Mouse (Mus musculus): ENCODE results near the gene Grin2a.

The Grin2a gene

DNA sequence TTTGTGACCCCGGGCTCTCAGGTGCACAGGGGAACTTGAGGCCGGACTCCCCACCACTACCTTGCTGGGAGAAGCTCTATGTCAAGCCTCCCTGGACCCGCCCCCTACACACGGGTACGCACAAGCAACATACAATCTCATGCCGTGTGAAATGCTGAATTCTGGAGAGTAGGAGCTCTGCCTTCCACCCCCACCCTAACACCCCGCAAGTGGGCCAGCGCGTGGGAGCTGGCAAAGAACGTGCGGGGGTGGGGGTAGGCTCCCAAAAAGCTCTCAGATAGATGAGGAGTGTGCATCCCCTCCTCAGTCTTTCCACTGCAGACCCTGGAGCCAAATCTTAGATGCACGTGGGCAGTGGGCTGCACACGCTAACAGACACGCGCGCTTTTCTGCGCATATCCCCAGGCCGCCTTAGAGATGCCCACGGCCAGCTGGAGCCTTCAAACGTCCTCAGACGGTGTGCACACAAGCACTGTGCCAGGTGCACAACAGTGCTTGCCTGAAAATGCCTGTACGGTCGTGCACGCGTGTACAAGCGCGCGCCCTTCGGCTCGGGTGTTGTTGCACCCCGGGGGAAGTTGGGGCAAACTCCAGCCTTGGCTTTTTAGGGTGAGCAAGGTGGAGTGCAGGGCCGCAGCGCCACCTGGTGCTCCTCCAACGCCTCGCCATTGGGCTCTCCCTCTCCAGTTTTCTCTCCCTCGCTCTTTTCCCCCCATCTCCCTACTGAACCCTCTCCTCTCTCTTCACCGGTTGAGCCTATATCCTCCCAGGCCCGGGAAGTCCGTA, 1.9 kb downstream of the Grin2a start:
- H3K36me3 ChIP-seq (ENCODE audit: control insufficient read depth, insufficient read depth, low read length, poor library complexity, severe bottlenecking), result no peaks in the 10 kb centered on the region
- no peak for DNase-seq (ENCODE audit: low read depth, low spot score)

DNA sequence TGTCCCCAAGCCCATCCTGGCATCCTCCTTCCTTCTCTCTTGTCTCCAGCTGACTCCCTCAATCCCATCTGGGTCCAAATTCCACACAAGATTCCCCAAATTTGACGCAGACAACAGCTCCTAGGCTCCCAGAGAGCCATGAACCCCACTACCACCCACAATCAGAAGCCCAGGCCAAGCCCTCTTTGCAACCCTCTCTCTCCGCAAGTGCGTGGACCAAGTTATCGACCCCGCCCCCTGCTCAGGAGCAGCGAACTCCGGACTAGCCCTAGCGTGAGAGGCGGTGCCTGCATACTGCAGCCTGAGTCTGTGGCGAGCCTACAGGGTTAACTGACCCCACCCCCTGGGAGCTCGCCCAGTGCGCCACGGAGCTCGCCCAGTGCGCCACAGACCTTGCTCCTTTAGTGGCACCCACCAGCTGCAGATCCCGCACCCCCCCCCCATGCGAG, 2.6 kb downstream of the Grin2a start:
- Histone ChIP-seq H3K27me3 (ENCODE audit: control insufficient read depth, insufficient read depth, low read length, poor library complexity, severe bottlenecking) (no peaks in the 10 kb centered on the region), H3K36me3 (ENCODE audit: control insufficient read depth, insufficient read depth, low read length, poor library complexity, severe bottlenecking) (no peaks in the 10 kb centered on the region)
- DNase-seq (ENCODE audit: low read depth, low spot score), result no peak

More for the DNA sequence above, 1.9 kb downstream of the Grin2a start:
- H3K27me3 ChIP-seq (ENCODE audit: control insufficient read depth, insufficient read depth, low read length, poor library complexity, severe bottlenecking), result no peaks in the 10 kb centered on the region

DNA sequence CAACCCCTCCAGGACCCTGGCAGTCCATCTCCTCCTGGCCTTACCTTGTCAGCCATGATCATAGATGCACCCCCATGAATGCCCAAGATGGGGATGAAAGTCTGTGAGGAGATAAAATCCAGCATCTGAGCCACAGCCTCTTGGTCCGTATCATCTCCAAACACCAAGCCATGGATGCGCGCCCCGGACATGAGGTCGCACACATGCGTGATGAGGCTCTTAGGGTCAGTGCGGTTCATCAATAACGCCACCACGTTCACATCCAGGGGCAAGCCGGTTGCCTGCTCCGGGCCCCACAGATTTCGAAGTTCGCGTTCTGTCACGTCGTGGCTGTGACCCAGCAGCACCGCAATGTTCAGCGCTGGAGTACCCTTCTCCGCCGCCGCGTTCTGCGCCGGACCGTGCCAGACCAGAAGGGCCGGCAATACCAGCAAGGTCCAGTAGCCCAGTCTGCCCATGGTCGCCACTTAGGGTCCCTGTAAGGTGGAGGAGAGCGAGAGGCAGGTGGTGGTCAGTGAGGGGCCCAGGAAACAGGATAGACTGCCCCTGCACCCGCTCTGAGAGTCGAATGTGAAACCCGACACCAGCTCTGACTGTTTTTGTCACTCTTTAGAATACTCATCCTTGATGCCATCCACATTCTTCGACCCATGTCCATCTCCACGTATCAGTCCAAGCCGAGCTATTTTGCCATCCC, 3.1 kb downstream of the Grin2a start:
- DNase-seq (ENCODE audit: low read depth, low spot score), result no peak
- Histone ChIP-seq H3K27me3 (ENCODE audit: control insufficient read depth, insufficient read depth, low read length, poor library complexity, severe bottlenecking) (no peaks in the 10 kb centered on the region), H3K36me3 (ENCODE audit: control insufficient read depth, insufficient read depth, low read length, poor library complexity, severe bottlenecking) (no peaks in the 10 kb centered on the region)

DNA sequence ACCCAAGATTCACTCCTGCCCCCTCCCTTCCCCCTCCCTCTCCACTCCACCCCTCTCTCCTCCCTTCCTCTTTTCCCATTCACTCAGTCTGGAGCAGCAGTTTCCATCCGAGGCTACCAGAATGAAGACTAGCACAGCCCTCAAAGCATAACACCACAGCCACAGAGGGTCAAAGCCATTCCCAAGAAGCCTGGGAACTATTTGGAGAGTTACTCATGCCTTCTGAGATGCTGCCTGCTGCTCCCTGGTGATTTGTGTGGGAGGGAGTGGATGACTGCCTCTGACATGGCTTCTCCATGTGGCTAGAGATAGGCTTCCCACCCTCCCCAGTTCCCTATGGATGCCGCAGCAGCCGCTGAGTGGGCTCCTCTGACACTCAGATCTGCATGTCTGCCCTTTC, 10.3 kb downstream of the Grin2a start:
- no peak for DNase-seq (ENCODE audit: low read depth, low spot score)
- Histone ChIP-seq H3K36me3 (ENCODE audit: control insufficient read depth, insufficient read depth, low read length, poor library complexity, severe bottlenecking) (no peaks in the 10 kb centered on the region), H3K27me3 (ENCODE audit: control insufficient read depth, insufficient read depth, low read length, poor library complexity, severe bottlenecking) (no peaks in the 10 kb centered on the region)

DNA sequence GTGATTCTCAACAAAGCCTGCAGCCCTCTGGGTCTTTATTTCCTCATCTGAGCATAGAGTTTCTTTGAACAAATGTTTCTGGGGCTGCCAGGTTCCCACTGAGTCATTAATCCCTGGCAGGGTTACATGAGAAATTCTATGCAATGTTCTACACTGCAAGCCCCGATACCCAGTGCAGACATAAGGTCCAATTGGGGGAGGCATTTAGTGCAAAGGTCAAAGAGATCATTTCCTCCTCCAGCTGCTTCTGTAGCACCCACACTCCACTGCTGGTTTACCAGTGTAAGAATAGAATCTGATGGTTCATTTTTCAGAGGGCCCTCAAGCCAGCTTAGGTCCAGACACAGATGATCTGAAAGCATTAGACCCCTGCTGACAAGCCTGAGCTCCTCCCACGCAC, 14.7 kb downstream of the Grin2a start:
- H3K36me3 ChIP-seq (ENCODE audit: control insufficient read depth, insufficient read depth, low read length, poor library complexity, severe bottlenecking), result no peaks in the 10 kb centered on the region
- no peaks in the 10 kb centered on the region for H3K27me3 ChIP-seq (ENCODE audit: control insufficient read depth, insufficient read depth, low read length, poor library complexity, severe bottlenecking)
- no peak for DNase-seq (ENCODE audit: low read depth, low spot score)

DNA sequence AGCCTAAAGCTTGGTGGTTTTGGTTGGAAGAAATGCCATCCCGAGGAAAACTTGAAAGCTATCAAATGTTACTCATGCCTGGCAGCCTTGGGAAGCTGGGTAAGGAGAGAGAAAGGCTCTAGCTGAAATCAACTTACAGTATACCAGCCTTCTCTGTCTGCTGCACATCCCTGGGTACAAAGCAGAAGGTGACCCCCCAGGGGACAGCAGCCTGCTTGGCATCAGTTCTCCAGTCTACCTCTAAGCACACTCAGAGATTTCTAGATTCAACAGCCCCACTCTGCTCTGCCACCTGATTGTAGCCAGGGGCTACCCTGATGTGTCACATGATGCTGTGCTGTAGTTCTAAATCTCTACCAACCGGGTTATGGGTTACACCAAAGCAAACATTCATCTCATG, 17.2 kb downstream of the Grin2a start:
- H3K36me3 ChIP-seq (ENCODE audit: control insufficient read depth, insufficient read depth, low read length, poor library complexity, severe bottlenecking), result no peaks in the 10 kb centered on the region
- no peaks in the 10 kb centered on the region for H3K27me3 ChIP-seq (ENCODE audit: control insufficient read depth, insufficient read depth, low read length, poor library complexity, severe bottlenecking)
- no peak for DNase-seq (ENCODE audit: low read depth, low spot score)

DNA sequence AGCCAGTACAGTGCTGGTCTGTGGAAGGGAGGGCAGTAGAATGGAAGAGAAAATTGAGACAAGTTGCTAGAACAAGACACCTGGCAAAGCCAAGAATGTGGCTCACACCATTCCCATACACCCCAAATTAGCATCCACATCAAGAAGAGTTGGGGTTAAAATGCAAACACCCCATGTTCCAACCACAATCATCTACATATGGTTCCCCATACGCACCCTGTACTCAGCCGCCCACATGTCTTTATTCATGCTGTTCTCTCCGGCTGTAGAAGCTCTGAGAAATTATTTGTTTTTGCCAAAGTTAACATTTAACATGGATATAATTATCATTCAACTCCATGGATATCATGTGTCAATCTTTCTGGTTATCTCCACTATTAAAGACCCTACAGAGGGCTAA, 22.7 kb downstream of the Grin2a start:
- DNase-seq (ENCODE audit: low read depth, low spot score), result no peak
- H3K27me3 ChIP-seq (ENCODE audit: control insufficient read depth, insufficient read depth, low read length, poor library complexity, severe bottlenecking), result no peaks in the 10 kb centered on the region
- H3K36me3 ChIP-seq (ENCODE audit: control insufficient read depth, insufficient read depth, low read length, poor library complexity, severe bottlenecking), result no peaks in the 10 kb centered on the region

DNA sequence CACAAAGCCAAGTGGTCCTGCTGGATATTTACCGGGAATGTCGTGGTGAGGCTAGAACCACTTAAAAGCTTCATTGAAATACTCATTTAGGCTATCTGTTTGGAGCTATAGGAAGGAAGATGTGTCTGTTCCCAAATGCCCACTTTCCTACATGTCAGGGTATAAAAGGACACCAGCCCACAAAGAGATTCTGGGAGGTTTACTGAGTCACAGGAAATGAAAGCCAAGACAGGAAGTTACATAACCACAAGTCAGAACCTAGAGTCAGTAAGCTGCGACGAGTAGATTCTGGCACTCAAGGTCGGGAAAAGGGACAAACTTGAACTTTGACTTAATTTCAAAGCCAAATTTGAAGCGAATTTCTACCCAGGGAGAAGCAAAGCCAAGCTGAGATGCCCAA, 30.9 kb downstream of the Grin2a start:
- no peaks in the 10 kb centered on the region for H3K36me3 ChIP-seq (ENCODE audit: control insufficient read depth, insufficient read depth, low read length, poor library complexity, severe bottlenecking)
- no peaks in the 10 kb centered on the region for H3K27me3 ChIP-seq (ENCODE audit: control insufficient read depth, insufficient read depth, low read length, poor library complexity, severe bottlenecking)
- no peak for DNase-seq (ENCODE audit: low read depth, low spot score)

DNA sequence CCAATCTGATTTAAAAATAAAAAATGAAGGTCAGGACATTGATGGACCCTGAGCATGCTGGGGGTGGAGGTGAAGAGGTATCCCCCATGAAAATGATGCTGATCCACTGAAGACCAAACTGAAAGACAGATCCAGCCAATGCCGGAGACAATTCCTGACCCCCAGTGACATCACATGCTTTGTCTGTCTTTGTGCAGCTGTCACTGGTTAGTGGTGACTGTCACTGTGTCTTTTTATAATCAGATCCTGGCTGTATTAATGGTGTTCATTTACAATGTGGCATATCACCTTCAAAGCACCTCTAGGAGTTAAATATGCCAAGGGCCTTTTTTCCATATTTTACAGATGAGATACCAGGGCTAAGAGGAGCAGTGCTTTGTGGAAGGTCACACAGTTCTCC, 32.9 kb downstream of the Grin2a start:
- no peak for DNase-seq (ENCODE audit: low read depth, low spot score)
- no peaks in the 10 kb centered on the region for H3K36me3 ChIP-seq (ENCODE audit: control insufficient read depth, insufficient read depth, low read length, poor library complexity, severe bottlenecking)
- H3K27me3 ChIP-seq (ENCODE audit: control insufficient read depth, insufficient read depth, low read length, poor library complexity, severe bottlenecking), result no peaks in the 10 kb centered on the region

DNA sequence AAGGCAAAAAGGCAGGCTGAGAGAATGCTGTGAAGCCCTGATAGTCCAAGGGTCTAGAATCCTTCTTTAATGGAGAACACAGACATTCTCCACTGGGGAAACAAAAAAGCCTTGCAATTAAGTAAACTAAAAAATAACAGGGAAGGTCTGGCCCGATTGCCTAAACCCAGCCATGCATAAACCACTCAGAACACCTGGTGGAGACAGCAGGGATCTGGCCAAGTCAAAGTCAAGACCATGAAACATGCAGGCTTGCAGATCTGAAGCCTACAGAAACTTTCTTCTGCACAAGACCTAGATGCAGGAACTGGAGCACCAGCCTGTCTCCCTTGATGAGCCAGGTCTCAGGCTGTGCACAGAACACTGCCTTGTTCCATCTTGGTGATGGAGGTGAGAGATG, 36.0 kb downstream of the Grin2a start:
- DNase-seq (ENCODE audit: low read depth, low spot score), result no peak
- Histone ChIP-seq H3K36me3 (ENCODE audit: control insufficient read depth, insufficient read depth, low read length, poor library complexity, severe bottlenecking) (no peaks in the 10 kb centered on the region), H3K27me3 (ENCODE audit: control insufficient read depth, insufficient read depth, low read length, poor library complexity, severe bottlenecking) (no peaks in the 10 kb centered on the region)

DNA sequence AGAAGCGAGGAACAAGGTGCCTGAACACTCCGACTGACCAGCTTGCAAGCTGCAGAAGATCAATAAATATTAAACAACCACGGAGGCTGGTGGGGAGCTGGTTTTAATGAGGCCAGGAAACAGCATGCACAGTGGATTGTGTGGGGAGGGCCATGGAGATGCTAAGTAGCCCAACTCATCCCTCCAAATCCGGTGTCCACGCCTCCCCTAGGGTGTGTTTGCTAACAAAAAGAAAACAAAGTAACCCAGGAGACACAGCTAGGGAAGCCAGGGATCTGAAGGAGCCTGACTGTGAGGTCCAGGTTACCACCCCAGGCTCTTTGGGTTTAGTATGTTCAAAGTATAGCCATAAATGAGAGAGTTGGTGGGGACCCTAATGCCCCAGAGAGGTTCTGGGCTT, 41.1 kb downstream of the Grin2a start:
- no peak for DNase-seq (ENCODE audit: low read depth, low spot score)
- Histone ChIP-seq H3K27me3 (ENCODE audit: control insufficient read depth, insufficient read depth, low read length, poor library complexity, severe bottlenecking) (no peaks in the 10 kb centered on the region), H3K36me3 (ENCODE audit: control insufficient read depth, insufficient read depth, low read length, poor library complexity, severe bottlenecking) (no peaks in the 10 kb centered on the region)

DNA sequence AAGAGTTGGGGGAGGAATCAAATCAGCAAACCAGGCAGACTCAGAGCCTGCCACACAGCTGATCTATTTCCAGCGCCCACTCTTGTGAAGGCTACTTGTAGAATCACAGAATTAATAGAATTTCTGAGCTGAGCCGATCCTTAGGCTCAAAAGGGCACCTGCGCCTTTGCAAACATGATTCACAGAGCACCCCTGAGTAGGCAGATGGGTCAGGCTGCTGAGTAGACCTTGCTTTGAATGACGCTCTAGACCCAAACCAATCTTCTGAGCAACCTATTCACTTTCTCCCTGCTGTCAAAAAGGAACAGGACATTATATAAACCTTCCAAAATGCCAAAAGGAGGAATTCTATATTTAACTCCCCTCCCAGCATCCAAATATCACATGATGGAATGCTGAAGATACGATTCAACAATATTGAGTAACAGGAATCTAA, 41.9 kb downstream of the Grin2a start:
- H3K36me3 ChIP-seq (ENCODE audit: control insufficient read depth, insufficient read depth, low read length, poor library complexity, severe bottlenecking), result no peaks in the 10 kb centered on the region
- no peaks in the 10 kb centered on the region for H3K27me3 ChIP-seq (ENCODE audit: control insufficient read depth, insufficient read depth, low read length, poor library complexity, severe bottlenecking)
- DNase-seq (ENCODE audit: low read depth, low spot score), result no peak

DNA sequence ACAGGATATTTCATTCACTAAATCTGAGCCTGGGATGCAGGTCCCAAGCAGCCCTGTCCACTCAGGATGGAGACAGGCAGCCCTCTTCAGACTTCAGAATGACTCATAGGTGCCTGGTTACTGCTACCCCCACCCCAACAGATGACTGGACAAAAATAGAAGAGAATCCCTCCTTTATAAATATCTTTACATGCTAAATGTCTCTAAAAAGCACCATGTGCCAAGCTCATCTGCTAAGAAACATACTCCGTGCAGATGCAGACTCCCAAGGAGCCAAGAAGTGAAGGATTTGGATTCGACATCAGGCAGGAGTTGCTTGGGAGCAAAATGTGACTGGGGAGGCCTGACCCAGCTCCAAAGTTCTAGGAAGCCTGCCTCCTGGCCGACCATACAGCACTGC, 46.1 kb downstream of the Grin2a start:
- Histone ChIP-seq H3K36me3 (ENCODE audit: control insufficient read depth, insufficient read depth, low read length, poor library complexity, severe bottlenecking) (no peaks in the 10 kb centered on the region), H3K27me3 (ENCODE audit: control insufficient read depth, insufficient read depth, low read length, poor library complexity, severe bottlenecking) (no peaks in the 10 kb centered on the region)
- no peak for DNase-seq (ENCODE audit: low read depth, low spot score)

DNA sequence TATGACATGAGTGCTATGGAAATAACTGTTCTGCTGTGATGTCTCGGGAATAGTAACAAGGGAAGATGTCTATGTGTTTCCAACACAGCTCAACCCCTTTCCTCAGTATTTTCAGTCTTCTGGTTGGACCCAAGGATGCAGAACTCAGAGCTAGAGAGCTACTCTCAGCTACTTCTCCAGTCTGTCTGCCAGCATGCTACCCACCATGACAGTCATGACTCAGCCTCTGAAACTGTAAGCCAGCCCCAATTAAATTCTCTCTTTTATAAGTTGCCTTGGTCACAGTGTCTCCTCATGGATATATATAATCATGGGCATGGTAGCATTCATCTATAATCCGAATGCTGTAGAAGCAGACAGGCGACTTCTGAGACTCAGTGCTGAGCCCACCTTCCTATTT, 47.9 kb downstream of the Grin2a start:
- Histone ChIP-seq H3K27me3 (ENCODE audit: control insufficient read depth, insufficient read depth, low read length, poor library complexity, severe bottlenecking) (no peaks in the 10 kb centered on the region), H3K36me3 (ENCODE audit: control insufficient read depth, insufficient read depth, low read length, poor library complexity, severe bottlenecking) (no peaks in the 10 kb centered on the region)
- DNase-seq (ENCODE audit: low read depth, low spot score), result no peak

DNA sequence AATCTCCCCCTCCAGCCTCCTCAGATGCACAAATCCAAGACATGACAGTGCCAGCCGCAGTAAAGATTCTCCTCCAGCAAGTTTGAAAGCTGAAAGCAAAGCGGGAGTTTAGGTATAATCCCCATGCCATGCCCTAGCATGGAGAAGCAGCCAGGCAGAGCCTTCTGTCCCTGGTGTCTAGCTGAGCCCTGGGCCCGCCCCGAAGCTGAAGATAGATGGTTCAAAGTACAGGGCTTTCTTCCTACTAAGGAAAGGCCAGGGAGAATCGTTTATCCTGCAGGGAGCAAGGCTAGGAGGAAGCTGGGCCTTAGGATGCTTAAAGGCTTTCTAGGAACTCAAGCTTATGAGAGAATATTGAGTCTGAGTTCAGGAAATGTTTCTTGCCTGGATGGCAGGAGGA, 50.5 kb downstream of the Grin2a start:
- Histone ChIP-seq H3K27me3 (ENCODE audit: control insufficient read depth, insufficient read depth, low read length, poor library complexity, severe bottlenecking) (no peaks in the 10 kb centered on the region), H3K36me3 (ENCODE audit: control insufficient read depth, insufficient read depth, low read length, poor library complexity, severe bottlenecking) (no peaks in the 10 kb centered on the region)
- no peak for DNase-seq (ENCODE audit: low read depth, low spot score)
